Mouse (Mus musculus) kidney, postnatal 0 days (tissue): ENCODE data around the gene Rprd1b. TPM values are rescaled to one million over a fixed set of nuclear protein-coding genes. Genes with fewer than 3 reads are reported as not detected.

ENCODE experiments used
- ATAC-seq: fragments of 200-750 bp; cut with Nextera tagmentation; replicated peaks from 2 replicates; pipeline ENCODE4 v1.8.0; 2017; ENCODE audit warnings: low read depth, moderate number of reproducible peaks, moderate TSS enrichment, moderate library complexity; ENCODE audit not compliant: low FRiP score
- DNase-seq: peaks from one replicate; pipeline ENCODE4 v3.0.0-alpha.2; 2016; ENCODE audit warnings: low spot score
- H3K27ac ChIP-seq: fragments of 300-500 bp; sonication (generic); 2 replicates; pipeline ENCODE4 v1.5.1; 2014; ENCODE audit warnings: mild to moderate bottlenecking
- H3K27me3 ChIP-seq: fragments of 300-500 bp; sonication (generic); 2 replicates; pipeline ENCODE4 v1.6.1; 2014; ENCODE audit warnings: low read length, mixed read lengths; ENCODE audit not compliant: insufficient read depth
- H3K36me3 ChIP-seq: fragments of 300-500 bp; sonication (generic); 2 replicates; pipeline ENCODE4 v1.6.1; 2014; ENCODE audit warnings: low read length, mixed read lengths; ENCODE audit not compliant: insufficient read depth
- H3K4me1 ChIP-seq: fragments of 300-500 bp; sonication (generic); replicated peaks from 2 replicates; pipeline ENCODE4 v1.6.1; 2014; ENCODE audit warnings: antibody characterized with exemption, low read length, mixed read lengths; ENCODE audit not compliant: insufficient read depth
- H3K4me2 ChIP-seq: fragments of 300-500 bp; sonication (generic); 2 replicates; pipeline ENCODE4 v1.6.1; 2014; ENCODE audit warnings: mild to moderate bottlenecking, low read length, moderate library complexity, mixed read lengths
- H3K4me3 ChIP-seq: fragments of 300-500 bp; sonication (generic); replicated peaks from 2 replicates; pipeline ENCODE4 v1.5.1; 2014; ENCODE audit warnings: low read depth, low read length
- H3K9ac ChIP-seq: fragments of 300-500 bp; sonication (generic); 2 replicates; pipeline ENCODE4 v1.6.1; 2014; ENCODE audit warnings: low read depth, low read length
- H3K9me3 ChIP-seq: fragments of 300-500 bp; sonication (generic); replicated peaks from 2 replicates; pipeline ENCODE4 v1.6.1; 2016; ENCODE audit warnings: low read length, inconsistent platforms, mixed read lengths
- CTCF ChIP-seq: IDR thresholded peaks from 2 replicates; pipeline ENCODE4 v1.5.1; 2016; ENCODE audit warnings: antibody characterized with exemption, low read depth, mild to moderate bottlenecking, moderate library complexity
- WGBS: fragments of 180-500 bp; shearing (Covaris S2); extraction: QIAGEN DNeasy Blood & Tissue Kit; methylation state at CpG from one replicate; pipeline ENCODE4 v1.1.7; 2014; 5-methylcytosine and 5-hydroxymethylcytosine counted together
- polyA plus RNA-seq: library from polyadenylated mRNA; unstranded; fragments of >200 nt; fragmentation: Nextera tagmentation; extraction: Ambion mirVana; gene quantifications from 2 replicates; pipeline ENCODE4 v1.2.1, GENCODE M21; 2015

The Rprd1b gene
- polyA plus RNA-seq, 1 experiment from 2014 or later: 29.6 TPM

DNA sequence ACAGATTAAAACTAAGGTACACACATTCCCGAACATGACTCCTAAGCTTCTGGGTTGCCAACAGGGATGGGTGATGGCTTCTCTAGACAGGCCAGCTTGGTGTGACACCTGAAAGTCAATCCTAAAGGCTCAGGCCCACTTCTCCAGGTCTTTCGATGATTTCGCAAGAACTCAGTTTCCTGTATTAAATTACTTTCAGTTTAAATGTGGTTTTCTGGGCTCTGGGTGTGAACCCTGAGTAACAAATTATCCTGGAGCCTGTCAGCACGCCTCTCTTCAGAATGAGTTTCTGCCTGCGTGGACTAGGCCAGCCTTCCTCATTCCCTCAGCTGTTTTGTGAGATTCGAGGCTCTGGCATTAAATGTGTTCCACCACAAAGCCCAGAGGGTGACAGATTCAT lies 134.7 kb downstream of the Rprd1b start:
- ATAC-seq: no peak
- no peaks in the 10 kb centered on the region for H3K27me3 ChIP-seq
- no peak overlapping the region for H3K27ac ChIP-seq
- no peak for DNase-seq
- no peak overlapping the region for H3K4me2 ChIP-seq
- no peaks in the 10 kb centered on the region for H3K36me3 ChIP-seq
- H3K9ac ChIP-seq: no peak overlapping the region
- H3K4me3 ChIP-seq: no peak overlapping the region
- TF ChIP-seq CTCF: no peak
- no peaks in the 10 kb centered on the region for H3K9me3 ChIP-seq
- H3K4me1 ChIP-seq: peaks cover 22% of the 10 kb centered on the region
- 30% methylated on average over 6 of the region's 6 CpGs for WGBS

DNA sequence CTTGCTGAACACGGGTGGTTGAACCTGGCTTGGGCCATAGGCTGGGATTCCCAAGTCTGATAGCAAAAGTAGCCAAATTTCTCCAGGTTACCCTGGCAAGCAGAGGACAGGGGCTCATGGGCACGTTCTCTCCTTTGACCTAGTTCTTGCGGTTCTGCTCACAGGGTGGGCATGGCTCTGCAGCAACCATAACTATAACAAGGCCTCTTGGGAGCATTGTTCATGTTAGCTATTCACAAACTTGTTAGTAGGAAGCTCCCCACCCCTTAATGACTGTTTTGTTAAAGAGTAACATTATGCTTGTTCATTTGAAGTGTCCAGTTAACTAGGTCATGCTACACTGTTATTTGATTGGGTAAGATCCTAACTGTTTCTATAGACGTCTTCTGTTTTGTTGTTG lies 137.5 kb downstream of the Rprd1b start:
- no peak overlapping the region for H3K4me3 ChIP-seq
- H3K4me1 ChIP-seq: peaks cover 15% of the 10 kb centered on the region
- H3K27ac ChIP-seq: no peak overlapping the region
- no peaks in the 10 kb centered on the region for H3K36me3 ChIP-seq
- H3K27me3 ChIP-seq: no peaks in the 10 kb centered on the region
- 61% methylated on average over 4 of the region's 4 CpGs for WGBS
- H3K9ac ChIP-seq: no peak overlapping the region
- ATAC-seq: no peak
- no peak overlapping the region for H3K4me2 ChIP-seq
- H3K9me3 ChIP-seq: no peaks in the 10 kb centered on the region
- no peak for DNase-seq
- no peak for TF ChIP-seq CTCF

DNA sequence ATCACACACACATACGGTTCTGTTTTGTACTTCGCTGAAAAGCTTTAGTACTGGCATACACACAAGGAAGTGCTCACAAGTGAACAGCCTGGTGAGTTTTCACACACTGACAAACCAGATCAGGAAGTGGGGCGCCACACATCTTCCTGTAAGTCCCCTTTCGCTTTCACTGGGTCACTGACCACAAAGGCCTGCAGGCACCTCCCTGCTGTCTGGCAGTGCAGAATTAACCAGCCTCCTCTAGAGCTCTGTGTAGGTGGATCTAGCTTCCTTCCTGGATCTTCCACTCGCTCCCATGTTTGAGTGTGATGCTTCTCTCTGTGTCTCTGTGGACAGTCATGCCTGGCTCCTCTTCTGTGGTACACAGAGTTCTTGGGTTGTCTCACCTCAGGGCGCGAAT lies 138.3 kb downstream of the Rprd1b start:
- Histone ChIP-seq H3K4me3 (no peak overlapping the region), H3K4me2 (no peak overlapping the region), H3K36me3 (no peaks in the 10 kb centered on the region), H3K4me1 (peaks cover 15% of the 10 kb centered on the region), H3K27ac (peak overlapping the region; percentile 69), H3K27me3 (no peaks in the 10 kb centered on the region), H3K9ac (no peak overlapping the region), H3K9me3 (no peaks in the 10 kb centered on the region)
- DNase-seq (no peak), ATAC-seq (0 out of 2 replicates have a peak, but pooled peaks have one; percentile 27)
- TF ChIP-seq CTCF: no peak
- WGBS: 50% methylated on average over 7 of the region's 7 CpGs

DNA sequence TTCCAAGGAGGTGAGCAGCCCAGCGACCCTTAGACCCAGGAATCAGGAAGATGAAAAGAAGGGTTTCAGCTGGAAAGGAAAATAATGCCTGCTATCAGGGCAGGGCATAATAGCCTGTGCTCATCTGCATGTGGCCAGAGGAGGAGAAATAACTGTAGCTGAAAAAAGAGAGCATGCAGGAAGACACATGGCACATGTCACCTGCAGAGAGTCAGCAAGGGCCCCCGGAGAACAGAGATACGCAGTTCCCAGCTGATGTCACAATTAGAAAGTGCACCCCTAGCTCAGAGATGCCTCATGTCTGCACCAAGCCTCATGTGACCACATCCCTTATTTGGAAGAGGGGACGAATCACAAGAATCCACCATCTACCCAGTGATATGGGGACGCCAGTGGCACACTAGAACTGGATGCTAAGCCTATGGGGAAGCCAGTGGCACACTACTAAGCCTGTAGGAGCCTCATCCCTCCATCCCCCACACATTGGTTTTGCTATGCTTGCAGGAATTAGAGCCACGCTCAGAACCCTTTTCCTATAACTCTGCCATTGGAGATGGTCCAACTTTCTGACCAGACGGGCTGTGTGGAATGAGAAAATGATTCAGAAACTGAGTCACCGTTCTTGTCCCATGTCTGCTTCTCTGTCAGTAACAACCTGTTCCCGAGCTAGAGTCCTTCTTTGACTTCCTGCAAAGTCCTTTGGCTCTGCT lies 139.4 kb downstream of the Rprd1b start:
- no peak overlapping the region for H3K4me2 ChIP-seq
- WGBS: 54% methylated on average over 9 of the region's 9 CpGs

DNA sequence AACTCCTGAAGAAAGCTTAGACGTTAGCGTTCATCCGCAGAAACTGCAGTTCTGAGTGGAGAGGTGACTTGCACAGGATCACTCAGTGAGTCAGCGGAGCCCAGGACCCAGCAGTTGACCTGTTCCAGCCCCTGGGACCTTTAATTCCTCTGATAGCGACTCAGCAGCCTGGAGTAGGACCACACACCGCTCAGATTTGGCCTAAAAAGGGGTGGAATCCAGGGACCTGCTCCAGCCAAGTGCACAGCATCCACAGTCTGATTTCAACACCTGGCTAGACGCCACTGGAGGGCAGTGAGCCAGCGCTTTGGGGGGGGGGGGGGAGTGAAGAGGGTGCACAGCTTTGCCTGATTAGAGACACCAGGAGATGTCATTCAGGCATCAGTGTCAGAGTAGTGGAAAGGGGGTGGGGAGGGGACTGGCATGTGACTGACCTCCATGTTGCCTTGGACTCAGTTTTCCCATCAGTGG lies 140.5 kb downstream of the Rprd1b start:
- no peak for DNase-seq
- no peak overlapping the region for H3K9ac ChIP-seq
- H3K4me3 ChIP-seq: no peak overlapping the region
- H3K4me2 ChIP-seq: no peak overlapping the region
- H3K27me3 ChIP-seq: no peaks in the 10 kb centered on the region
- no peaks in the 10 kb centered on the region for H3K9me3 ChIP-seq
- H3K27ac ChIP-seq: no peak overlapping the region
- peaks cover 15% of the 10 kb centered on the region for H3K4me1 ChIP-seq
- 55% methylated on average over 8 of the region's 8 CpGs for WGBS
- no peak for ATAC-seq
- no peak for TF ChIP-seq CTCF
- H3K36me3 ChIP-seq: no peaks in the 10 kb centered on the region

More for the DNA sequence above, 139.4 kb downstream of the Rprd1b start:
- peaks cover 15% of the 10 kb centered on the region for H3K4me1 ChIP-seq
- TF ChIP-seq CTCF: no peak
- ATAC-seq (no peak), DNase-seq (no peak)
- no peaks in the 10 kb centered on the region for H3K27me3 ChIP-seq
- no peak overlapping the region for H3K4me3 ChIP-seq
- H3K36me3 ChIP-seq: no peaks in the 10 kb centered on the region
- H3K9me3 ChIP-seq: no peaks in the 10 kb centered on the region
- no peak overlapping the region for H3K9ac ChIP-seq
- H3K27ac ChIP-seq: no peak overlapping the region

DNA sequence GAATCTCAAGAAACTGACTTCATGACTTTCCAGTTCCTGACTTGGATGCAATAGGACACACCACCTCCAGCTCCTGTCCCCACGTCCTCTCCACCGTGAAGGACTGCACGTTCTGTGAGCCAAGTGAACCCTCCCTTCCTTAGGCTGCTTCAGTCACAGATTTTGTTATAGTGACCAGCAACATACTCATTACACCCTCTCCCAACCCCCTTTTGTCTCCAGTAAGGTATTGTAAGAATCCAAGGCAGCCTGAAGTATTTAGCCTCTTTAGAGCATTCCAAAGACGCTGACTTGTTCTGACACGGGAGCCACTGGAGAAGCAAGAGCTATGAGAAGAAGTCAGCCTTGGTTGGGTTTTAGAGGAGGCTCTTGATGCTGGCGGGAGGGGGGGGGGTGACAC lies 141.1 kb downstream of the Rprd1b start:
- no peak overlapping the region for H3K27ac ChIP-seq
- H3K4me3 ChIP-seq: no peak overlapping the region
- no peak for DNase-seq
- H3K27me3 ChIP-seq: no peaks in the 10 kb centered on the region
- no peak for ATAC-seq
- TF ChIP-seq CTCF: no peak
- no peaks in the 10 kb centered on the region for H3K9me3 ChIP-seq
- H3K4me1 ChIP-seq: peaks cover 15% of the 10 kb centered on the region
- no peaks in the 10 kb centered on the region for H3K36me3 ChIP-seq
- 78% methylated on average over 6 of the region's 6 CpGs for WGBS
- no peak overlapping the region for H3K4me2 ChIP-seq
- no peak overlapping the region for H3K9ac ChIP-seq
